ENCODE assay signal across 9 mouse cellular contexts in the genomic region with DNA sequence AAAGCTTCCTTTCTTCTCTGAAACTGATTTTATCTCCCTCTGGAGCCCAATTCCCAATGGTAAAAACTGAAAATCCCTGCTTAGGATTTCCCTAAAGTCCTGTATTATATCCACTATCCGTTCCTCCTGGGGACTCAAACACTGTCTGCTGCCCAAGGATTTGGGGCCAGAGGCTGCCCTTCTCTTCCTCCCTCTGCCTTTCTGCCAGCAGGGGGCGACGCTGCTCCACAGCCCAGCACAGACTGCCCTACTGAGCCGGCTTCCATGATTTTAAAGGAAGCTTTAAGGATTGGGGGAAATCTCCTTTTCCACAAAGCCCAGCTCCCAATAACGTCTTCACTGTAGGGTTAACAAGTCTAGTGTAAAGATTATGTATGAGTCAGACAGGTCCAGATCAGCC.
DNase-seq lines count a peak whose midpoint lies in the region; ATAC-seq and TF ChIP-seq lines count a peak whose summit lies in the region.
"Had no signal": no experiment of that assay in that cellular context is flagged by ENCODE, and none has a peak within 500 bp of the region (broad histone marks: within the 10 kb centered on the region; RNA-seq: fewer than 3 reads in every experiment).

No protein-coding gene starts in this region.

- peak; percentile 61 for TF ChIP-seq CTCF in cortical plate, adult 2 months (IDR thresholded peaks at IDR 0.05; ENCODE audit: extremely low read depth, insufficient read depth, low read length)
- TF ChIP-seq CTCF in small intestine, adult 2 months (IDR thresholded peaks at IDR 0.05; ENCODE audit: extremely low read depth, insufficient read length, insufficient replicate concordance, low read depth, low read length), result peak; percentile 51; the same call in 1 of the 2 replicates

- no peaks in the 10 kb centered on the region for H3K27me3 ChIP-seq in small intestine, adult 2 months (ENCODE audit: control insufficient read depth, insufficient read depth, low read length)
- H3K27me3 ChIP-seq: limb, embryonic 15.5 days had no signal

- 0 out of 2 replicates have a peak, but pooled peaks cover 2% of the 10 kb centered on the region for H3K4me1 ChIP-seq in cortical plate, adult 2 months (ENCODE audit: control insufficient read depth, insufficient read depth, low read length)
- no peaks in the 10 kb centered on the region for H3K4me1 ChIP-seq in small intestine, adult 2 months (ENCODE audit: control insufficient read depth, insufficient read depth, insufficient read length, low read length)

- no peak for TF ChIP-seq POLR2A in cortical plate, adult 2 months (IDR thresholded peaks at IDR 0.05; ENCODE audit: extremely low read depth, insufficient read depth, low read length)
- no peak for TF ChIP-seq POLR2A in small intestine, adult 2 months (IDR thresholded peaks at IDR 0.05; ENCODE audit: low read depth, low read length)

- H3K36me3 ChIP-seq in small intestine, adult 2 months (ENCODE audit: control insufficient read depth, insufficient read depth, low read length), result no peaks in the 10 kb centered on the region
- H3K36me3 ChIP-seq: limb, embryonic 15.5 days had no signal

- H3K27ac ChIP-seq in cortical plate, adult 2 months (ENCODE audit: insufficient read depth, low read length), result no peak overlapping the region
- no peak overlapping the region for H3K27ac ChIP-seq in small intestine, adult 2 months (ENCODE audit: insufficient read depth, low read depth, low read length)
- H3K27ac ChIP-seq: limb, embryonic 15.5 days had no signal

- ATAC-seq in inflammation-experienced regulatory T-cells, adult 6 months, result no peak

- 42% methylated on average over 5 of the region's 5 CpGs for WGBS in small intestine, adult 2 months

- no peak overlapping the region for H3K4me3 ChIP-seq in cortical plate, adult 2 months (ENCODE audit: insufficient read depth, low read length)
- H3K4me3 ChIP-seq in small intestine, adult 2 months (ENCODE audit: low read depth, low read length), result no peak overlapping the region
- H3K4me3 ChIP-seq: limb, embryonic 15.5 days had no signal

- peak; percentile 14 to 20 for DNase-seq in cerebellum, adult 18-20 months
- no peak for DNase-seq in cerebellum, adult 11-12 months
- peak; percentile 51 for DNase-seq in layer of hippocampus, adult 11-12 months (ENCODE audit: low spot score)
- DNase-seq in layer of hippocampus, adult 9-11 months, result no peak
- DNase-seq in 416B (ENCODE audit: low read depth), result peak; percentile 21

Comparison
In these comparisons a context has a peak if more than half of its experiments do, and no peak if none do; other contexts are left out.
1. DNase-seq: peak in cerebellum, adult 18-20 months (2 of 2), layer of hippocampus, adult 11-12 months (single experiment) and 416B (single experiment); none in cerebellum, adult 11-12 months (single experiment) and layer of hippocampus, adult 9-11 months (single experiment).